Mouse (Mus musculus) brain, embryonic 14.5 days (tissue): ENCODE results near the gene Ifitm6.

Source experiments
- CTCF ChIP-seq: fragments of 200-500 bp; IDR thresholded peaks from 2 replicates; pipeline ENCODE4 v1.5.1; 2012; ENCODE audit warnings: inconsistent platforms, mild to moderate bottlenecking, moderate library complexity, borderline replicate concordance; ENCODE audit not compliant: insufficient read depth, insufficient read length; ENCODE audit errors: extremely low read depth
- POLR2A ChIP-seq: fragments of 200-500 bp; IDR thresholded peaks from 2 replicates; pipeline ENCODE4 v1.6.1; 2012; ENCODE audit warnings: mild to moderate bottlenecking, inconsistent platforms, borderline replicate concordance; ENCODE audit not compliant: poor library complexity, insufficient read depth, insufficient read length, severe bottlenecking; ENCODE audit errors: extremely low read depth

GRCm38 (mm10) chr7:140975465-140975864 lies 42.3 kb downstream of the Ifitm6 start:
- no peak for TF ChIP-seq CTCF
- TF ChIP-seq POLR2A = no peak
